Mouse (Mus musculus): ENCODE data around the gene Rab26. TPM values are rescaled to one million over a fixed set of nuclear protein-coding genes. Genes with fewer than 3 reads are reported as not detected.

The Rab26 gene
- polyA plus RNA-seq, 1 experiment from 2014 or later: 3.7 TPM

GRCm38 (mm10) chr17:24544613-24545012, 10.6 kb upstream of the Rab26 start:
- Histone ChIP-seq H3K4me2 (peak overlapping the region; percentile 40), H3K36me3 (ENCODE audit: poor library complexity, severe bottlenecking) (no peaks in the 10 kb centered on the region)
- no peak; the same call in 1 of the 2 replicates for ATAC-seq

GRCm38 (mm10) chr17:24540375-24540774, 6.4 kb upstream of the Rab26 start:
- no peaks in the 10 kb centered on the region for H3K36me3 ChIP-seq (ENCODE audit: poor library complexity, severe bottlenecking)
- H3K4me1 ChIP-seq: peaks cover 14% of the 10 kb centered on the region
- no peak for ATAC-seq
- no peaks in the 10 kb centered on the region for H3K9me3 ChIP-seq (replicated peaks)
- no peak overlapping the region for H3K4me2 ChIP-seq
- no peak overlapping the region for H3K27ac ChIP-seq
- 10% methylated on average over 3 of the region's 3 CpGs for WGBS
- no peak overlapping the region for H3K4me3 ChIP-seq
- no peak overlapping the region for H3K9ac ChIP-seq
- H3K27me3 ChIP-seq: 0 out of 2 replicates have a peak, but pooled peaks cover 3% of the 10 kb centered on the region

More at GRCm38 (mm10) chr17:24544613-24545012, 10.6 kb upstream of the Rab26 start:
- WGBS: 16% methylated on average over 12 of the region's 12 CpGs
- H3K4me3 ChIP-seq: no peak overlapping the region
- H3K27me3 ChIP-seq: peaks cover 21% of the 10 kb centered on the region
- H3K9me3 ChIP-seq (replicated peaks): no peaks in the 10 kb centered on the region
- no peak overlapping the region for H3K27ac ChIP-seq
- H3K9ac ChIP-seq: peak overlapping the region; percentile 37; the same call in 1 of the 2 replicates
- peaks cover 14% of the 10 kb centered on the region for H3K4me1 ChIP-seq

- no peaks in the 10 kb centered on the region for H3K36me3 ChIP-seq (ENCODE audit: poor library complexity, severe bottlenecking)
- no peak overlapping the region for H3K27ac ChIP-seq
- 68% methylated on average over 8 of the region's 8 CpGs for WGBS
- H3K4me2 ChIP-seq: no peak overlapping the region
- no peak overlapping the region for H3K4me3 ChIP-seq
- no peak overlapping the region for H3K9ac ChIP-seq
- H3K9me3 ChIP-seq (replicated peaks): no peaks in the 10 kb centered on the region
- ATAC-seq: 0 out of 2 replicates have a peak, but pooled peaks have one; percentile 38
- H3K27me3 ChIP-seq: no peaks in the 10 kb centered on the region
- H3K4me1 ChIP-seq: peaks cover 10% of the 10 kb centered on the region
Observed at GRCm38 (mm10) chr17:24538950-24539349, 4.9 kb upstream of the Rab26 start.

GRCm38 (mm10) chr17:24537536-24537935, 3.5 kb upstream of the Rab26 start:
- H3K4me2 ChIP-seq: no peak overlapping the region; the same call in 1 of the 2 replicates
- no peaks in the 10 kb centered on the region for H3K27me3 ChIP-seq
- no peak overlapping the region for H3K4me3 ChIP-seq
- no peaks in the 10 kb centered on the region for H3K9me3 ChIP-seq (replicated peaks)
- peaks cover 23% of the 10 kb centered on the region for H3K4me1 ChIP-seq
- WGBS: 21% methylated on average over 3 of the region's 3 CpGs
- H3K36me3 ChIP-seq (ENCODE audit: poor library complexity, severe bottlenecking): no peaks in the 10 kb centered on the region
- H3K27ac ChIP-seq: peak overlapping the region; percentile 37; the same call in 1 of the 2 replicates
- ATAC-seq: no peak
- no peak overlapping the region for H3K9ac ChIP-seq

- Histone ChIP-seq H3K27me3 (no peaks in the 10 kb centered on the region), H3K4me1 (peaks cover 45% of the 10 kb centered on the region), H3K9me3 (replicated peaks) (no peaks in the 10 kb centered on the region), H3K36me3 (ENCODE audit: poor library complexity, severe bottlenecking) (0 out of 2 replicates have a peak, but pooled peaks cover 8% of the 10 kb centered on the region), H3K9ac (0 out of 2 replicates have a peak overlapping the region, but pooled peaks have one; percentile 4), H3K4me3 (no peak overlapping the region), H3K4me2 (no peak overlapping the region), H3K27ac (no peak overlapping the region)
- 75% methylated on average over 5 of the region's 5 CpGs for WGBS
- no peak for ATAC-seq
Observed at GRCm38 (mm10) chr17:24535300-24535699, 1.3 kb upstream of the Rab26 start.

- Histone ChIP-seq H3K9ac (peak overlapping the region; percentile 57), H3K9me3 (replicated peaks) (no peaks in the 10 kb centered on the region), H3K36me3 (ENCODE audit: poor library complexity, severe bottlenecking) (peaks cover 15% of the 10 kb centered on the region), H3K27ac (peak overlapping the region; percentile 21), H3K27me3 (no peaks in the 10 kb centered on the region), H3K4me2 (peak overlapping the region; percentile 68), H3K4me1 (peaks cover 63% of the 10 kb centered on the region), H3K4me3 (peak overlapping the region; percentile 32)
- peak; percentile 54; the same call in 1 of the 2 replicates for ATAC-seq
- WGBS: 7% methylated on average over 49 of the region's 53 CpGs
Observed at GRCm38 (mm10) chr17:24533099-24533992, 664 bp downstream of the Rab26 start.

- 0 out of 2 replicates have a peak overlapping the region, but pooled peaks have one; percentile 68 for H3K4me2 ChIP-seq
- ATAC-seq: no peak
- no peaks in the 10 kb centered on the region for H3K27me3 ChIP-seq
- 79% methylated on average over 7 of the region's 7 CpGs for WGBS
- no peak overlapping the region for H3K27ac ChIP-seq
- H3K4me1 ChIP-seq: peaks cover 55% of the 10 kb centered on the region
- peaks cover 15% of the 10 kb centered on the region for H3K36me3 ChIP-seq (ENCODE audit: poor library complexity, severe bottlenecking)
- no peaks in the 10 kb centered on the region for H3K9me3 ChIP-seq (replicated peaks)
- H3K9ac ChIP-seq: peak overlapping the region; percentile 57; the same call in 1 of the 2 replicates
- no peak overlapping the region for H3K4me3 ChIP-seq
Observed at GRCm38 (mm10) chr17:24532045-24532444, 2.0 kb downstream of the Rab26 start.

- H3K27ac ChIP-seq: no peak overlapping the region; the same call in 1 of the 2 replicates
- H3K36me3 ChIP-seq (ENCODE audit: poor library complexity, severe bottlenecking): peaks cover 15% of the 10 kb centered on the region
- WGBS: 69% methylated on average over 3 of the region's 3 CpGs
- H3K4me1 ChIP-seq: peaks cover 64% of the 10 kb centered on the region
- H3K4me2 ChIP-seq: peak overlapping the region; percentile 82; the same call in 1 of the 2 replicates
- H3K9me3 ChIP-seq (replicated peaks): no peaks in the 10 kb centered on the region
- H3K9ac ChIP-seq: peak overlapping the region; percentile 85
- H3K4me3 ChIP-seq: no peak overlapping the region
- H3K27me3 ChIP-seq: no peaks in the 10 kb centered on the region
- no peak for ATAC-seq
Observed at GRCm38 (mm10) chr17:24531064-24531463, 2.9 kb downstream of the Rab26 start.

- peaks cover 17% of the 10 kb centered on the region for H3K36me3 ChIP-seq (ENCODE audit: poor library complexity, severe bottlenecking)
- H3K27ac ChIP-seq: no peak overlapping the region
- H3K9me3 ChIP-seq (replicated peaks): no peaks in the 10 kb centered on the region
- peak overlapping the region; percentile 87; the same call in 1 of the 2 replicates for H3K4me3 ChIP-seq
- H3K9ac ChIP-seq: peak overlapping the region; percentile 85
- peaks cover 70% of the 10 kb centered on the region for H3K4me1 ChIP-seq
- WGBS: 25% methylated on average over 8 of the region's 8 CpGs
- no peaks in the 10 kb centered on the region for H3K27me3 ChIP-seq
- no peak for ATAC-seq
- peak overlapping the region; percentile 82 for H3K4me2 ChIP-seq
Observed at GRCm38 (mm10) chr17:24530361-24531050, 3.5 kb downstream of the Rab26 start.

- no peak for ATAC-seq
- peaks cover 22% of the 10 kb centered on the region for H3K36me3 ChIP-seq (ENCODE audit: poor library complexity, severe bottlenecking)
- H3K4me3 ChIP-seq: peak overlapping the region; percentile 87
- H3K9me3 ChIP-seq (replicated peaks): no peaks in the 10 kb centered on the region
- H3K27ac ChIP-seq: no peak overlapping the region
- H3K9ac ChIP-seq: peak overlapping the region; percentile 85
- peaks cover 76% of the 10 kb centered on the region for H3K4me1 ChIP-seq
- H3K27me3 ChIP-seq: no peaks in the 10 kb centered on the region
- 34% methylated on average over 5 of the region's 5 CpGs for WGBS
- H3K4me2 ChIP-seq: peak overlapping the region; percentile 82
Observed at GRCm38 (mm10) chr17:24529883-24530282, 4.1 kb downstream of the Rab26 start.

- Histone ChIP-seq H3K36me3 (ENCODE audit: poor library complexity, severe bottlenecking) (peaks cover 22% of the 10 kb centered on the region), H3K4me1 (peaks cover 79% of the 10 kb centered on the region), H3K9me3 (replicated peaks) (no peaks in the 10 kb centered on the region), H3K4me3 (peak overlapping the region; percentile 87), H3K27ac (peak overlapping the region; percentile 85; the same call in 1 of the 2 replicates), H3K4me2 (peak overlapping the region; percentile 82), H3K9ac (peak overlapping the region; percentile 85), H3K27me3 (no peaks in the 10 kb centered on the region)
- no peak for ATAC-seq
- under 1% methylated on average over 4 of the region's 4 CpGs for WGBS
Observed at GRCm38 (mm10) chr17:24529007-24529451, 5.0 kb downstream of the Rab26 start.

Measured in forebrain, embryonic 13.5 days (tissue).